Mouse (Mus musculus) lung, postnatal 0 days (tissue): ENCODE results near the gene Il17d.

Experiments used
- CTCF ChIP-seq: IDR thresholded peaks from 2 replicates; pipeline ENCODE4 v1.5.1; 2016; ENCODE audit warnings: antibody characterized with exemption, mild to moderate bottlenecking
- EP300 ChIP-seq: IDR thresholded peaks from 2 replicates; pipeline ENCODE4 v1.6.1; 2016; ENCODE audit warnings: antibody characterized with exemption, mild to moderate bottlenecking, control low read depth

- TF ChIP-seq CTCF, result no peak
- TF ChIP-seq EP300, result no peak
These were observed 20.9 kb downstream of the Il17d start for GRCm38 (mm10) chr14:57545526-57545925.
